8 mouse cellular contexts compared by ENCODE assay signal in genomic region chr8:83898456-83898855, GRCm38 (mm10). TPM values are rescaled to one million over a fixed set of nuclear protein-coding genes. Genes with fewer than 3 reads are reported as not detected.
DNase-seq lines count a peak whose midpoint lies in the region; ATAC-seq and TF ChIP-seq lines count a peak whose summit lies in the region.

No protein-coding gene starts in this region.

- no peak for DNase-seq in heart, postnatal 4 days
- no peak for DNase-seq in ES-E14 (ENCODE audit: low read depth, low spot score)
- DNase-seq in embryo, embryonic 9.5 days (ENCODE audit: extremely low spot score), result peak; percentile 10
- DNase-seq in midbrain, embryonic 14.5 days, result peak; percentile 71
- no peak for DNase-seq in thymus, postnatal 0 days (ENCODE audit: low spot score)
- DNase-seq in urinary bladder, adult 18-20 months (ENCODE audit: low spot score in 2 of 2), result no peak

- no peaks in the 10 kb centered on the region for H3K36me3 ChIP-seq in heart, embryonic 15.5 days
- no peaks in the 10 kb centered on the region for H3K36me3 ChIP-seq in ES-E14 (ENCODE audit: control insufficient read depth, insufficient read depth, low read length, poor library complexity, severe bottlenecking)
- no peaks in the 10 kb centered on the region for H3K36me3 ChIP-seq in intestine, embryonic 16.5 days (ENCODE audit: control insufficient read depth, insufficient read depth, low read length)
- H3K36me3 ChIP-seq in midbrain, embryonic 14.5 days (ENCODE audit: control insufficient read depth, insufficient read depth, low read length), result no peaks in the 10 kb centered on the region

- peak overlapping the region; percentile 99 for H3K4me2 ChIP-seq in heart, embryonic 15.5 days
- peak overlapping the region; percentile 95 for H3K4me2 ChIP-seq in intestine, embryonic 16.5 days (ENCODE audit: low read depth, low read length)
- peak overlapping the region; percentile 60 for H3K4me2 ChIP-seq in midbrain, embryonic 14.5 days (ENCODE audit: low read length)

- 0 out of 2 replicates have a peak overlapping the region, but pooled peaks have one; percentile 28 for H3K9ac ChIP-seq in heart, embryonic 15.5 days
- peak overlapping the region; percentile 45; the same call in 1 of the 2 replicates for H3K9ac ChIP-seq in ES-E14 (ENCODE audit: insufficient read depth, low read depth, low read length, poor library complexity, severe bottlenecking)
- peak overlapping the region; percentile 87; the same call in 1 of the 2 replicates for H3K9ac ChIP-seq in intestine, embryonic 16.5 days (ENCODE audit: low read depth, low read length)
- H3K9ac ChIP-seq in midbrain, embryonic 14.5 days (replicated peaks; ENCODE audit: low read length), result peak overlapping the region; percentile 99

- in situ Hi-C loops in ES-E14 (cut with MboI; ENCODE audit: low sequenced_read_pairs in 2 of 2, unreplicated experiment in 2 of 2), result loop anchor here (5.0 to 10.0 kb wide), 2 partner anchors 114 to 121 kb away; no protein-coding TSS in a partner anchor

- WGBS in heart, embryonic 15.5 days, result 13% methylated on average over 10 of the region's 10 CpGs
- 3% methylated on average over 10 of the region's 10 CpGs for WGBS in intestine, embryonic 16.5 days
- 4% methylated on average over 10 of the region's 10 CpGs for WGBS in midbrain, embryonic 14.5 days

- ATAC-seq in heart, embryonic 15.5 days (replicated peaks; ENCODE audit: insufficient number of reproducible peaks, insufficient read depth, low FRiP score, low read depth), result no peak
- ATAC-seq in intestine, embryonic 16.5 days, result no peak
- ATAC-seq in midbrain, embryonic 14.5 days (ENCODE audit: low FRiP score, low TSS enrichment), result no peak

- H3K9me3 ChIP-seq in heart, embryonic 15.5 days (replicated peaks), result no peaks in the 10 kb centered on the region
- H3K9me3 ChIP-seq in ES-E14 (ENCODE audit: control insufficient read depth, insufficient read depth, low read depth, low read length), result no peaks in the 10 kb centered on the region
- no peaks in the 10 kb centered on the region for H3K9me3 ChIP-seq in intestine, embryonic 16.5 days (ENCODE audit: control insufficient read depth, low read length)
- no peaks in the 10 kb centered on the region for H3K9me3 ChIP-seq in midbrain, embryonic 14.5 days (ENCODE audit: control insufficient read depth, low read length)

- peak overlapping the region; percentile 94 for H3K4me3 ChIP-seq in heart, embryonic 15.5 days
- H3K4me3 ChIP-seq in ES-E14 (ENCODE audit: insufficient read depth in 1 of 2, low read depth in 1 of 2, low read length in 2 of 2, poor library complexity in 1 of 2, severe bottlenecking in 1 of 2), result peak overlapping the region in 1 of 2 experiments; percentile 92; a peak in 3 of 4 replicates
- peak overlapping the region; percentile 87 for H3K4me3 ChIP-seq in intestine, embryonic 16.5 days (ENCODE audit: low read length)
- H3K4me3 ChIP-seq in midbrain, embryonic 14.5 days (replicated peaks; ENCODE audit: low read depth, low read length), result peak overlapping the region; percentile 99

- H3K27ac ChIP-seq in heart, embryonic 15.5 days, result peak overlapping the region; percentile 96
- no peak overlapping the region for H3K27ac ChIP-seq in ES-E14 (ENCODE audit: insufficient read depth, low read depth, low read length, poor library complexity, severe bottlenecking)
- peak overlapping the region; percentile 96 for H3K27ac ChIP-seq in intestine, embryonic 16.5 days (ENCODE audit: low read length)
- peak overlapping the region; percentile 99 for H3K27ac ChIP-seq in midbrain, embryonic 14.5 days (replicated peaks; ENCODE audit: low read depth, low read length)

- peaks cover 45% of the 10 kb centered on the region for H3K4me1 ChIP-seq in heart, embryonic 15.5 days (replicated peaks)
- peaks cover 4 to 13% of the 10 kb centered on the region in 2 experiments; a peak in 3 of 4 replicates for H3K4me1 ChIP-seq in ES-E14 (ENCODE audit: control insufficient read depth in 2 of 2, insufficient read depth in 2 of 2, low read length in 2 of 2, poor library complexity in 1 of 2)
- peaks cover 31% of the 10 kb centered on the region for H3K4me1 ChIP-seq in intestine, embryonic 16.5 days (ENCODE audit: control insufficient read depth, insufficient read depth, low read length)
- peaks cover 35% of the 10 kb centered on the region for H3K4me1 ChIP-seq in midbrain, embryonic 14.5 days (ENCODE audit: control insufficient read depth, insufficient read depth, low read length)

- H3K27me3 ChIP-seq in heart, embryonic 15.5 days, result peaks cover 29% of the 10 kb centered on the region
- H3K27me3 ChIP-seq in intestine, embryonic 16.5 days (replicated peaks; ENCODE audit: control insufficient read depth, insufficient read depth, low read length), result 0 out of 2 replicates have a peak, but pooled peaks cover 6% of the 10 kb centered on the region
- H3K27me3 ChIP-seq in midbrain, embryonic 14.5 days (ENCODE audit: control insufficient read depth, insufficient read depth, low read length), result no peaks in the 10 kb centered on the region; the same call in 1 of the 2 replicates

TF ChIP-seq in ES-E14, 5 proteins besides CTCF, POLR2A, EP300 and RAD21:
- TF ChIP-seq ZNF384 (IDR thresholded peaks at IDR 0.05; ENCODE audit: low read depth, low read length) (peak; percentile 31), CHD2 (IDR thresholded peaks at IDR 0.05; ENCODE audit: low read depth, low read length) (0 out of 2 replicates have a peak, but pooled peaks have one; percentile 19), HCFC1 (IDR thresholded peaks at IDR 0.05; ENCODE audit: borderline replicate concordance, insufficient read depth, low read length) (no peak), MAFK (IDR thresholded peaks at IDR 0.05; ENCODE audit: insufficient read depth, low read depth, low read length) (no peak), ZC3H11A (IDR thresholded peaks at IDR 0.05; ENCODE audit: borderline replicate concordance, low read depth, low read length) (no peak)

RNA-seq across cellular contexts. Expression of gene Adgrl1, which starts 1.4 kb away (rescaled TPM):
- 7.1 and 10.7 TPM in 2 replicates for polyA plus RNA-seq in heart, embryonic 15.5 days (2015; fragmentation: Nextera tagmentation; extraction: Ambion mirVana)
- total RNA-seq in heart, postnatal 4 days (2021), result 10 to 100 TPM; 37.5 to 39.8 TPM
- total RNA-seq in ES-E14 (2012; rRNA removed), result 119 and 213 TPM in 2 replicates
- 7.9 and 8.1 TPM in 2 replicates for polyA plus RNA-seq in intestine, embryonic 16.5 days (2015; fragmentation: Nextera tagmentation; extraction: Ambion mirVana)
- 77.2 and 92.7 TPM in 2 replicates for polyA plus RNA-seq in midbrain, embryonic 14.5 days (2014; fragmentation: Nextera tagmentation; extraction: Ambion mirVana)
- 7.8 and 14.3 TPM in 2 replicates for polyA plus RNA-seq in thymus, postnatal 0 days (2015; fragmentation: Nextera tagmentation; extraction: Ambion mirVana)

RNA-seq across cellular contexts. Expression of gene Gm10644, which starts 56.5 kb away (rescaled TPM):
- 0.76 and 0.93 TPM in 2 replicates for polyA plus RNA-seq in heart, embryonic 15.5 days (2015; fragmentation: Nextera tagmentation; extraction: Ambion mirVana)
- total RNA-seq in heart, postnatal 4 days (2021), result under 1 TPM; 0.27 to 0.41 TPM
- total RNA-seq in ES-E14 (2012; rRNA removed), result 1.8 and 3.1 TPM in 2 replicates
- 0.39 TPM in 2 replicates for polyA plus RNA-seq in intestine, embryonic 16.5 days (2015; fragmentation: Nextera tagmentation; extraction: Ambion mirVana)
- polyA plus RNA-seq in midbrain, embryonic 14.5 days (2014; fragmentation: Nextera tagmentation; extraction: Ambion mirVana), result 1.0 and 1.1 TPM in 2 replicates
- polyA plus RNA-seq in thymus, postnatal 0 days (2015; fragmentation: Nextera tagmentation; extraction: Ambion mirVana), result 0.10 and 0.18 TPM in 2 replicates

RNA-seq across cellular contexts. Expression of gene Asf1b, which starts 56.9 kb away (rescaled TPM):
- polyA plus RNA-seq in heart, embryonic 15.5 days (2015; fragmentation: Nextera tagmentation; extraction: Ambion mirVana), result 55.8 and 63.3 TPM in 2 replicates
- 10 to 100 TPM; 25.8 to 26.1 TPM for total RNA-seq in heart, postnatal 4 days (2021)
- total RNA-seq in ES-E14 (2012; rRNA removed), result 30.3 and 43.3 TPM in 2 replicates
- polyA plus RNA-seq in intestine, embryonic 16.5 days (2015; fragmentation: Nextera tagmentation; extraction: Ambion mirVana), result 50.4 and 61.7 TPM in 2 replicates
- polyA plus RNA-seq in midbrain, embryonic 14.5 days (2014; fragmentation: Nextera tagmentation; extraction: Ambion mirVana), result 7.9 and 15.5 TPM in 2 replicates
- 117 and 135 TPM in 2 replicates for polyA plus RNA-seq in thymus, postnatal 0 days (2015; fragmentation: Nextera tagmentation; extraction: Ambion mirVana)

Comparison
In these comparisons a context has a peak if more than half of its experiments do, and no peak if none do; other contexts are left out.
1. H3K9ac ChIP-seq: peak in every context shown above with its lines; median percentile 99 in midbrain, embryonic 14.5 days; 87 in intestine, embryonic 16.5 days; 45 in ES-E14; 28 in heart, embryonic 15.5 days.
2. DNase-seq: peak in embryo, embryonic 9.5 days (single experiment) and midbrain, embryonic 14.5 days (single experiment); none in heart, postnatal 4 days (single experiment), ES-E14 (single experiment), thymus, postnatal 0 days (single experiment) and urinary bladder, adult 18-20 months (0 of 2).
3. Peak in every context shown above with its lines, with median percentiles within 50 percentile points of each other: H3K4me2 ChIP-seq.